Mouse (Mus musculus): Measurements from ENCODE around the gene Abca4.

Gene Abca4

GRCm38 (mm10) chr3:122043799-122044547, at the start of gene Abca4:
Abca4 (plus strand) TSS chr3:122044443.
- DNase-seq (ENCODE audit: low spot score): no peak

- no peak for DNase-seq (ENCODE audit: low spot score)
These were observed 49.1 kb upstream of the Abca4 start for GRCm38 (mm10) chr3:121995125-121995524.

GRCm38 (mm10) chr3:121999934-122000333, 44.3 kb upstream of the Abca4 start:
- no peak for DNase-seq (ENCODE audit: low spot score)

- no peak for DNase-seq (ENCODE audit: low spot score)
These were observed 42.7 kb upstream of the Abca4 start for GRCm38 (mm10) chr3:122001568-122001967.

- no peak for DNase-seq (ENCODE audit: low spot score)
These were observed 34.4 kb upstream of the Abca4 start for GRCm38 (mm10) chr3:122009818-122010217.

GRCm38 (mm10) chr3:122010292-122010691, 34.0 kb upstream of the Abca4 start:
- DNase-seq (ENCODE audit: low spot score): no peak

- DNase-seq (ENCODE audit: low spot score): no peak
These were observed 31.8 kb upstream of the Abca4 start for GRCm38 (mm10) chr3:122012464-122012863.

- no peak for DNase-seq (ENCODE audit: low spot score)
These were observed 25.8 kb upstream of the Abca4 start for GRCm38 (mm10) chr3:122018421-122018820.

- DNase-seq (ENCODE audit: low spot score): no peak
These were observed 25.1 kb upstream of the Abca4 start for GRCm38 (mm10) chr3:122019159-122019558.

- DNase-seq (ENCODE audit: low spot score): no peak
These were observed 23.1 kb upstream of the Abca4 start for GRCm38 (mm10) chr3:122021029-122021652.

GRCm38 (mm10) chr3:122022355-122022754, 21.9 kb upstream of the Abca4 start:
- no peak for DNase-seq (ENCODE audit: low spot score)

GRCm38 (mm10) chr3:122026676-122027075, 17.6 kb upstream of the Abca4 start:
- no peak for DNase-seq (ENCODE audit: low spot score)

GRCm38 (mm10) chr3:122027776-122028175, 16.5 kb upstream of the Abca4 start:
- DNase-seq (ENCODE audit: low spot score): no peak

- no peak for DNase-seq (ENCODE audit: low spot score)
These were observed 10.9 kb upstream of the Abca4 start for GRCm38 (mm10) chr3:122033248-122033837.

- DNase-seq (ENCODE audit: low spot score): no peak
These were observed 10.0 kb upstream of the Abca4 start for GRCm38 (mm10) chr3:122034240-122034639.

GRCm38 (mm10) chr3:122035092-122035491, 9.2 kb upstream of the Abca4 start:
- DNase-seq (ENCODE audit: low spot score): no peak

GRCm38 (mm10) chr3:122040522-122040921, 3.7 kb upstream of the Abca4 start:
- DNase-seq (ENCODE audit: low spot score): no peak

- DNase-seq (ENCODE audit: low spot score): no peak
These were observed 1.1 kb upstream of the Abca4 start for GRCm38 (mm10) chr3:122043102-122043501.

GRCm38 (mm10) chr3:122046187-122046620, 2.0 kb downstream of the Abca4 start:
- DNase-seq (ENCODE audit: low spot score): no peak

- no peak for DNase-seq (ENCODE audit: low spot score)
These were observed 3.2 kb downstream of the Abca4 start for GRCm38 (mm10) chr3:122047402-122047801.

- DNase-seq (ENCODE audit: low spot score): no peak
These were observed 3.9 kb downstream of the Abca4 start for GRCm38 (mm10) chr3:122047921-122048861.

- DNase-seq (ENCODE audit: low spot score): no peak
These were observed 4.9 kb downstream of the Abca4 start for GRCm38 (mm10) chr3:122049158-122049557.
